Comparison of ENCODE assay signal across 10 mouse cellular contexts in genomic region chr1:171826164-171826563, GRCm38 (mm10). TPM values are rescaled to one million over a fixed set of nuclear protein-coding genes. Genes with fewer than 3 reads are reported as not detected.
DNase-seq lines count a peak whose midpoint lies in the region; ATAC-seq and TF ChIP-seq lines count a peak whose summit lies in the region.
"Had no signal": no experiment of that assay in that cellular context is flagged by ENCODE, and none has a peak within 500 bp of the region (broad histone marks: within the 10 kb centered on the region; RNA-seq: fewer than 3 reads in every experiment).

No protein-coding gene starts in this region.

- no peak for TF ChIP-seq EP300 in ES-Bruce4 (IDR thresholded peaks at IDR 0.05; ENCODE audit: insufficient read depth, low read depth, low read length)

- TF ChIP-seq CTCF in intestine, postnatal 0 days (IDR thresholded peaks at IDR 0.05; ENCODE audit: low read depth) = peak; percentile 64
- peak; percentile 9 for TF ChIP-seq CTCF in ES-Bruce4 (IDR thresholded peaks at IDR 0.05; ENCODE audit: low read depth, low read length)

- H3K4me3 ChIP-seq in intestine, postnatal 0 days (ENCODE audit: low read depth, low read length) = no peak overlapping the region
- H3K4me3 ChIP-seq in intestine, embryonic 15.5 days (replicated peaks) = no peak overlapping the region
- no peak overlapping the region for H3K4me3 ChIP-seq in ES-Bruce4 (ENCODE audit: low read depth, low read length)
- H3K4me3 ChIP-seq: embryonic facial prominence, embryonic 15.5 days; limb, embryonic 15.5 days had no signal

- no peak for TF ChIP-seq POLR2A in ES-Bruce4 (IDR thresholded peaks at IDR 0.05; ENCODE audit: insufficient read depth, low read length)

- no peaks in the 10 kb centered on the region for H3K4me1 ChIP-seq in intestine, postnatal 0 days (replicated peaks; ENCODE audit: control insufficient read depth, insufficient read depth, low read length)
- H3K4me1 ChIP-seq in intestine, embryonic 15.5 days (replicated peaks) = no peaks in the 10 kb centered on the region
- no peaks in the 10 kb centered on the region for H3K4me1 ChIP-seq in ES-Bruce4 (ENCODE audit: control insufficient read depth, insufficient read depth, low read length)
- H3K4me1 ChIP-seq: embryonic facial prominence, embryonic 15.5 days; limb, embryonic 15.5 days had no signal

- peak; percentile 56 for DNase-seq in 3T3-L1 (ENCODE audit: low read depth, low spot score)
- DNase-seq in urinary bladder, adult 2 months (ENCODE audit: low spot score) = no peak
- DNase-seq in right cerebral cortex, postnatal 14 days = no peak
- DNase-seq in ovary, adult 18-20 months (ENCODE audit: low spot score) = no peak

- H3K9me3 ChIP-seq in intestine, postnatal 0 days (ENCODE audit: control insufficient read depth) = no peaks in the 10 kb centered on the region
- H3K9me3 ChIP-seq in intestine, embryonic 15.5 days = no peaks in the 10 kb centered on the region
- peaks cover 12% of the 10 kb centered on the region for H3K9me3 ChIP-seq in ES-Bruce4 (replicated peaks; ENCODE audit: control insufficient read depth, insufficient read depth, low read length, poor library complexity, severe bottlenecking)
- H3K9me3 ChIP-seq: embryonic facial prominence, embryonic 15.5 days; limb, embryonic 15.5 days had no signal

- H3K36me3 ChIP-seq in intestine, postnatal 0 days (ENCODE audit: control insufficient read depth, insufficient read depth) = no peaks in the 10 kb centered on the region
- H3K36me3 ChIP-seq in intestine, embryonic 15.5 days = no peaks in the 10 kb centered on the region
- no peaks in the 10 kb centered on the region for H3K36me3 ChIP-seq in ES-Bruce4 (ENCODE audit: control insufficient read depth, insufficient read depth, low read length, poor library complexity, severe bottlenecking)
- H3K36me3 ChIP-seq: embryonic facial prominence, embryonic 15.5 days; limb, embryonic 15.5 days had no signal

- no peaks in the 10 kb centered on the region for H3K27me3 ChIP-seq in intestine, postnatal 0 days (replicated peaks; ENCODE audit: control insufficient read depth, insufficient read depth, low read length)
- no peaks in the 10 kb centered on the region for H3K27me3 ChIP-seq in intestine, embryonic 15.5 days (replicated peaks)
- no peaks in the 10 kb centered on the region for H3K27me3 ChIP-seq in ES-Bruce4 (ENCODE audit: control insufficient read depth, insufficient read depth, low read length, poor library complexity, severe bottlenecking)
- H3K27me3 ChIP-seq: embryonic facial prominence, embryonic 15.5 days; limb, embryonic 15.5 days had no signal

- H3K27ac ChIP-seq in intestine, postnatal 0 days (ENCODE audit: low read depth, low read length) = no peak overlapping the region
- no peak overlapping the region for H3K27ac ChIP-seq in intestine, embryonic 15.5 days
- H3K27ac ChIP-seq in ES-Bruce4 (ENCODE audit: insufficient read depth, low read length) = no peak overlapping the region
- H3K27ac ChIP-seq: embryonic facial prominence, embryonic 15.5 days; limb, embryonic 15.5 days had no signal

- H3K4me2 ChIP-seq in intestine, postnatal 0 days (replicated peaks; ENCODE audit: low read depth) = no peak overlapping the region
- H3K4me2 ChIP-seq in intestine, embryonic 15.5 days (replicated peaks) = no peak overlapping the region
- H3K4me2 ChIP-seq: embryonic facial prominence, embryonic 15.5 days; limb, embryonic 15.5 days had no signal

- H3K9ac ChIP-seq in intestine, postnatal 0 days (ENCODE audit: low read depth, low read length) = no peak overlapping the region
- no peak overlapping the region for H3K9ac ChIP-seq in intestine, embryonic 15.5 days
- H3K9ac ChIP-seq in ES-Bruce4 (ENCODE audit: low read depth, poor library complexity, severe bottlenecking) = no peak overlapping the region
- H3K9ac ChIP-seq: embryonic facial prominence, embryonic 15.5 days; limb, embryonic 15.5 days had no signal

- no peak for ATAC-seq in intestine, postnatal 0 days
- ATAC-seq in intestine, embryonic 15.5 days = no peak
- peak; percentile 44 to 50; a peak in 2 of 4 replicates for ATAC-seq in hematopoietic stem cell, adult 5-6 weeks (replicated peaks in 1 of 2; ENCODE audit: insufficient read depth in 1 of 2, low FRiP score in 2 of 2, low TSS enrichment in 1 of 2, low read depth in 1 of 2, poor library complexity in 2 of 2, severe bottlenecking in 2 of 2)

RNA-seq across cellular contexts. Expression of gene Cd84, which starts 13.3 kb away (rescaled TPM):
- polyA plus RNA-seq in intestine, postnatal 0 days (2015; fragmentation: Nextera tagmentation; extraction: Ambion mirVana) = 1.5 and 1.9 TPM in 2 replicates
- polyA plus RNA-seq in intestine, embryonic 15.5 days (2015; fragmentation: Nextera tagmentation; extraction: Ambion mirVana) = 1.3 and 2.0 TPM in 2 replicates
- polyA plus RNA-seq in ES-Bruce4 (2011; ENCODE audit: insufficient read depth, insufficient read length, low read depth, missing spikeins) = not detected in 2 replicates
- 96.5 and 139 TPM in 2 replicates for total RNA-seq in hematopoietic stem cell, adult 5-6 weeks (2017)
- polyA plus RNA-seq in urinary bladder, adult 2 months (2012; rRNA removed) = 5.1 and 5.6 TPM in 2 replicates

RNA-seq across cellular contexts. Expression of gene Slamf1, which starts 59.2 kb away (rescaled TPM):
- 0.14 TPM in 1 of 2 replicates, not detected in the other for polyA plus RNA-seq in intestine, postnatal 0 days (2015; fragmentation: Nextera tagmentation; extraction: Ambion mirVana)
- polyA plus RNA-seq in intestine, embryonic 15.5 days (2015; fragmentation: Nextera tagmentation; extraction: Ambion mirVana) = 0.09 and 0.14 TPM in 2 replicates
- not detected in 2 replicates for polyA plus RNA-seq in ES-Bruce4 (2011; ENCODE audit: insufficient read depth, insufficient read length, low read depth, missing spikeins)
- total RNA-seq in hematopoietic stem cell, adult 5-6 weeks (2017) = 2.1 and 2.6 TPM in 2 replicates
- polyA plus RNA-seq in urinary bladder, adult 2 months (2012; rRNA removed) = 0.10 and 0.12 TPM in 2 replicates

Comparison
In these comparisons a context has a peak if more than half of its experiments do, and no peak if none do; other contexts are left out.
1. ATAC-seq: peak in hematopoietic stem cell, adult 5-6 weeks (2 of 2); none in intestine, postnatal 0 days (single experiment) and intestine, embryonic 15.5 days (single experiment).